Mouse (Mus musculus): ENCODE results near the gene Wdfy1. TPM values are rescaled to one million over a fixed set of nuclear protein-coding genes. Genes with fewer than 3 reads are reported as not detected.
A peak's percentile ranks its signal among the peaks of the same experiment; 100 is the strongest.

Wdfy1 gene
- polyA plus RNA-seq, 1 experiment from 2014 or later = 69.8 TPM

- no peak overlapping the region for H3K27ac ChIP-seq (ENCODE audit: low read depth, low read length)
- no peak overlapping the region for H3K9ac ChIP-seq (ENCODE audit: low read length)
- H3K9me3 ChIP-seq (replicated peaks; ENCODE audit: control insufficient read depth, low read length) = no peaks in the 10 kb centered on the region
- no peak for ATAC-seq
- H3K27me3 ChIP-seq (replicated peaks; ENCODE audit: control insufficient read depth, insufficient read depth, low read length) = no peaks in the 10 kb centered on the region
- DNase-seq (ENCODE audit: low spot score) = no peak
- WGBS = 68% methylated on average over 11 of the region's 11 CpGs
- H3K36me3 ChIP-seq (ENCODE audit: control insufficient read depth, insufficient read depth, low read length) = no peaks in the 10 kb centered on the region
- H3K4me1 ChIP-seq (ENCODE audit: control insufficient read depth, insufficient read depth, low read length) = no peaks in the 10 kb centered on the region
- no peak overlapping the region for H3K4me3 ChIP-seq (ENCODE audit: low read depth, low read length)
- no peak overlapping the region for H3K4me2 ChIP-seq (ENCODE audit: low read length)
These were observed 27.0 kb upstream of the Wdfy1 start for GRCm38 (mm10) chr1:79802858-79803427.

GRCm38 (mm10) chr1:79797084-79797483 lies 21.1 kb upstream of the Wdfy1 start:
- Histone ChIP-seq H3K27ac (ENCODE audit: low read depth, low read length) (no peak overlapping the region), H3K9ac (ENCODE audit: low read length) (no peak overlapping the region), H3K27me3 (replicated peaks; ENCODE audit: control insufficient read depth, insufficient read depth, low read length) (no peaks in the 10 kb centered on the region), H3K36me3 (ENCODE audit: control insufficient read depth, insufficient read depth, low read length) (no peaks in the 10 kb centered on the region), H3K4me3 (ENCODE audit: low read depth, low read length) (no peak overlapping the region), H3K4me2 (ENCODE audit: low read length) (no peak overlapping the region), H3K9me3 (replicated peaks; ENCODE audit: control insufficient read depth, low read length) (no peaks in the 10 kb centered on the region), H3K4me1 (ENCODE audit: control insufficient read depth, insufficient read depth, low read length) (no peaks in the 10 kb centered on the region)
- ATAC-seq (no peak), DNase-seq (ENCODE audit: low spot score) (no peak)
- WGBS = 83% methylated on average over 3 of the region's 3 CpGs

GRCm38 (mm10) chr1:79786267-79786927 lies 10.5 kb upstream of the Wdfy1 start:
- DNase-seq (ENCODE audit: low spot score) = peak; percentile 73

DNA sequence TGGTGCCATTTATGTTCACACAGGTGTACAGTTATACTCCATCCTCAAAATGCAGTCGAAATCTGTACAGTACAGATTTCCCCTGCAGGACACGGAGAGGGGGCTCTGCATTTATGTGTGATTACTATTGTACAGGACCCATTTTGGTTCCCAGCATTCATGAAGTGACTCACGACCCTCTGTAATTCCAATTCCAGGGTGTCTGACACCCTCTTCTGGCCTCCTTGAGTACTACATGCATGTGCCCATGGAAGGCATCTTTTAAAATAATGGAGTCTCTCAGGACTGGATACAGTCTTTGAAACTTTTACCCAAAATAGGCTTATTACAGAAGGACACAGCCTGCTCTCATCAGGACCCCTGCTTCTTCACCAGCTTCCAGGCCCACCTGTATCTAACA lies 6.5 kb upstream of the Wdfy1 start:
- H3K4me1 ChIP-seq (ENCODE audit: control insufficient read depth, insufficient read depth, low read length) = no peaks in the 10 kb centered on the region
- no peaks in the 10 kb centered on the region for H3K27me3 ChIP-seq (replicated peaks; ENCODE audit: control insufficient read depth, insufficient read depth, low read length)
- H3K9ac ChIP-seq (ENCODE audit: low read length) = no peak overlapping the region
- ATAC-seq = no peak
- peaks cover 58% of the 10 kb centered on the region for H3K36me3 ChIP-seq (ENCODE audit: control insufficient read depth, insufficient read depth, low read length)
- H3K27ac ChIP-seq (ENCODE audit: low read depth, low read length) = no peak overlapping the region
- H3K4me3 ChIP-seq (ENCODE audit: low read depth, low read length) = no peak overlapping the region
- 85% methylated on average over 3 of the region's 3 CpGs for WGBS
- no peak overlapping the region for H3K4me2 ChIP-seq (ENCODE audit: low read length)
- H3K9me3 ChIP-seq (replicated peaks; ENCODE audit: control insufficient read depth, low read length) = no peaks in the 10 kb centered on the region
- DNase-seq (ENCODE audit: low spot score) = no peak

More at GRCm38 (mm10) chr1:79786267-79786927, 10.5 kb upstream of the Wdfy1 start:
- ATAC-seq = peak; percentile 77; the same call in 1 of the 2 replicates
- Histone ChIP-seq H3K36me3 (ENCODE audit: control insufficient read depth, insufficient read depth, low read length) (peaks cover 23% of the 10 kb centered on the region), H3K9me3 (replicated peaks; ENCODE audit: control insufficient read depth, low read length) (no peaks in the 10 kb centered on the region), H3K4me3 (ENCODE audit: low read depth, low read length) (no peak overlapping the region), H3K4me1 (ENCODE audit: control insufficient read depth, insufficient read depth, low read length) (no peaks in the 10 kb centered on the region), H3K4me2 (ENCODE audit: low read length) (no peak overlapping the region), H3K27me3 (replicated peaks; ENCODE audit: control insufficient read depth, insufficient read depth, low read length) (no peaks in the 10 kb centered on the region), H3K27ac (ENCODE audit: low read depth, low read length) (no peak overlapping the region), H3K9ac (ENCODE audit: low read length) (no peak overlapping the region)
- WGBS = 69% methylated on average over 7 of the region's 7 CpGs

DNA sequence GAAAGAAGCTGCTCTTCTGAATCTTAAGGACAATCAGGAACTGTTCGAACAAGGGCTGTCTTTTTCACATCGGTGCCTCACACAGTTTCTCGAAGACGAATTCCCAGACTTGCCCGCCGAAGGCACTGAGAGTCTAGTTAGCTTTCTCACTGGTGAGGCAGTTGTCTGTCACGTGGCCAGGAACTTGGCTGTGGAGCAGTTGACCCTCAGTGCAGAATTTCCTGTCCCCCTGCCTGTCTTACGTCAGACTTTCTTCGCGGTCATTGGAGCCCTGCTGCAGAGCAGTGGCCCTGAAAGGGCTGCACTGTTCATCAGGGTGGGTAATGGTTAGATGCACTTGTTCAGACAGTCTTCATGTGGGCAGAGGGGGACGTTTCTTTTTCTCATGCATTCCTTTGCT lies 2.1 kb upstream of the Wdfy1 start:
- H3K9ac ChIP-seq (ENCODE audit: low read length) = no peak overlapping the region
- no peak for ATAC-seq
- peaks cover 48% of the 10 kb centered on the region for H3K36me3 ChIP-seq (ENCODE audit: control insufficient read depth, insufficient read depth, low read length)
- H3K9me3 ChIP-seq (replicated peaks; ENCODE audit: control insufficient read depth, low read length) = no peaks in the 10 kb centered on the region
- H3K4me3 ChIP-seq (ENCODE audit: low read depth, low read length) = no peak overlapping the region
- H3K27me3 ChIP-seq (replicated peaks; ENCODE audit: control insufficient read depth, insufficient read depth, low read length) = no peaks in the 10 kb centered on the region
- no peak overlapping the region for H3K4me2 ChIP-seq (ENCODE audit: low read length)
- 0 out of 2 replicates have a peak, but pooled peaks cover 2% of the 10 kb centered on the region for H3K4me1 ChIP-seq (ENCODE audit: control insufficient read depth, insufficient read depth, low read length)
- WGBS = 91% methylated on average over 11 of the region's 11 CpGs
- H3K27ac ChIP-seq (ENCODE audit: low read depth, low read length) = no peak overlapping the region
- no peak for DNase-seq (ENCODE audit: low spot score)

DNA sequence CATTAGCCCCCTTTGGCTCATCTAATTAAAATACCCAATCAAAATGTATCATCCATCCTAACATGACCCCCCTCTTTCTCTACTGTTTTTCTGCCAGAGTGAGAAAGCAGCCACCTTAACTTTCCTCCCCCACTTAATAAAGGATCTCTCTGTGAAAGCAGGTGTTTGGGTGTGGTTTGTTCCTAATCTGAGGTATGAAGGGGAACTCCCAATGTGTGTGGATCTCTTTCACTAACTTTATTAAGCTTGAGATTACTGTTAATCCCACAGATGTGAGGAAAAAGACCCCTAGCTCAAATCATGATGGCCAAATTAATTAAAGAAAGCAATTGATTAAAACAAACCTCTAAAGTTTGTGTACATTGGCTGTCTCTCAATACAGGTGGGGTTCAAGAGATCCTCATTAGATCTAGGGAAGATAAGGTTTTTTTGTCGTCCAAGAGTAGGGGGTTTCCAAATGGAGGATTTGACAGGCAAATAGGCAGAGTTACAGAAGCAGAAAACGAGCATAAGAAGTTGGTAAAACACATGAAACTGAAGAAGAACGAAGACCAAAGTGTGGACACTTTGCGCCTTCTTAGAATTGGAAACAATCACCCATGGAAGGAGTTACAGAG lies 1.7 kb downstream of the Wdfy1 start:
- no peak overlapping the region for H3K4me2 ChIP-seq (ENCODE audit: low read length)
- 75% methylated on average over 4 of the region's 4 CpGs for WGBS
- no peak overlapping the region for H3K27ac ChIP-seq (ENCODE audit: low read depth, low read length)
- H3K4me3 ChIP-seq (ENCODE audit: low read depth, low read length) = no peak overlapping the region
- 0 out of 2 replicates have a peak, but pooled peaks cover 2% of the 10 kb centered on the region for H3K4me1 ChIP-seq (ENCODE audit: control insufficient read depth, insufficient read depth, low read length)
- DNase-seq (ENCODE audit: low spot score) = no peak
- peaks cover 16% of the 10 kb centered on the region for H3K36me3 ChIP-seq (ENCODE audit: control insufficient read depth, insufficient read depth, low read length)
- H3K27me3 ChIP-seq (replicated peaks; ENCODE audit: control insufficient read depth, insufficient read depth, low read length) = no peaks in the 10 kb centered on the region
- H3K9me3 ChIP-seq (replicated peaks; ENCODE audit: control insufficient read depth, low read length) = no peaks in the 10 kb centered on the region
- no peak for ATAC-seq
- H3K9ac ChIP-seq (ENCODE audit: low read length) = no peak overlapping the region

GRCm38 (mm10) chr1:79768231-79768630 lies 7.7 kb downstream of the Wdfy1 start:
- no peaks in the 10 kb centered on the region for H3K27me3 ChIP-seq (replicated peaks; ENCODE audit: control insufficient read depth, insufficient read depth, low read length)
- WGBS = 81% methylated on average over 1 of the region's 1 CpGs
- H3K9me3 ChIP-seq (replicated peaks; ENCODE audit: control insufficient read depth, low read length) = no peaks in the 10 kb centered on the region
- DNase-seq (ENCODE audit: low spot score) = no peak
- no peaks in the 10 kb centered on the region for H3K36me3 ChIP-seq (ENCODE audit: control insufficient read depth, insufficient read depth, low read length)
- no peak overlapping the region for H3K4me2 ChIP-seq (ENCODE audit: low read length)
- ATAC-seq = no peak
- H3K4me3 ChIP-seq (ENCODE audit: low read depth, low read length) = no peak overlapping the region
- H3K9ac ChIP-seq (ENCODE audit: low read length) = no peak overlapping the region
- no peak overlapping the region for H3K27ac ChIP-seq (ENCODE audit: low read depth, low read length)
- H3K4me1 ChIP-seq (ENCODE audit: control insufficient read depth, insufficient read depth, low read length) = no peaks in the 10 kb centered on the region

GRCm38 (mm10) chr1:79764483-79764882 lies 11.5 kb downstream of the Wdfy1 start:
- Histone ChIP-seq H3K4me3 (ENCODE audit: low read depth, low read length) (no peak overlapping the region), H3K27ac (ENCODE audit: low read depth, low read length) (no peak overlapping the region), H3K4me1 (ENCODE audit: control insufficient read depth, insufficient read depth, low read length) (peaks cover 14% of the 10 kb centered on the region), H3K9me3 (replicated peaks; ENCODE audit: control insufficient read depth, low read length) (no peaks in the 10 kb centered on the region), H3K9ac (ENCODE audit: low read length) (no peak overlapping the region), H3K36me3 (ENCODE audit: control insufficient read depth, insufficient read depth, low read length) (no peaks in the 10 kb centered on the region), H3K27me3 (replicated peaks; ENCODE audit: control insufficient read depth, insufficient read depth, low read length) (no peaks in the 10 kb centered on the region), H3K4me2 (ENCODE audit: low read length) (no peak overlapping the region)
- WGBS = 97% methylated on average over 1 of the region's 1 CpGs
- no peak for ATAC-seq
- no peak for DNase-seq (ENCODE audit: low spot score)

- no peak for DNase-seq (ENCODE audit: low spot score)
These were observed 11.9 kb downstream of the Wdfy1 start for GRCm38 (mm10) chr1:79764031-79764430.

More at GRCm38 (mm10) chr1:79764031-79764430, 11.9 kb downstream of the Wdfy1 start:
- Histone ChIP-seq H3K36me3 (ENCODE audit: control insufficient read depth, insufficient read depth, low read length) (no peaks in the 10 kb centered on the region), H3K4me1 (ENCODE audit: control insufficient read depth, insufficient read depth, low read length) (peaks cover 14% of the 10 kb centered on the region), H3K27me3 (replicated peaks; ENCODE audit: control insufficient read depth, insufficient read depth, low read length) (no peaks in the 10 kb centered on the region), H3K4me2 (ENCODE audit: low read length) (no peak overlapping the region), H3K27ac (ENCODE audit: low read depth, low read length) (no peak overlapping the region), H3K9me3 (replicated peaks; ENCODE audit: control insufficient read depth, low read length) (no peaks in the 10 kb centered on the region), H3K9ac (ENCODE audit: low read length) (no peak overlapping the region), H3K4me3 (ENCODE audit: low read depth, low read length) (no peak overlapping the region)
- no peak for ATAC-seq
- 87% methylated on average over 2 of the region's 2 CpGs for WGBS
